Mouse (Mus musculus) embryo, embryonic 10 days (tissue): Measurements from ENCODE around the gene H2-M5.
"Not testable (repeated sequence)": the region's sequence is repeated elsewhere in the genome, so short reads cannot be mapped to it uniquely, and the experiment has no call there.

Source experiments
- DNase-seq: peaks from one replicate; pipeline ENCODE4 v3.0.0-alpha.2; 2015; ENCODE audit warnings: low spot score

The H2-M5 gene

GRCm38 (mm10) chr17:36989437-36989836 lies at the start of gene H2-M5:
Gene H2-M5, minus strand, starts transcription at chr17:36989537.
- no peak for DNase-seq

- no peak for DNase-seq
Observed at GRCm38 (mm10) chr17:37029162-37029561, 39.8 kb upstream of the H2-M5 start.

- DNase-seq: peak; percentile 98
Observed at GRCm38 (mm10) chr17:37028683-37029120, 39.4 kb upstream of the H2-M5 start.

- no peak for DNase-seq
Observed at GRCm38 (mm10) chr17:37028212-37028611, 38.9 kb upstream of the H2-M5 start.

DNA sequence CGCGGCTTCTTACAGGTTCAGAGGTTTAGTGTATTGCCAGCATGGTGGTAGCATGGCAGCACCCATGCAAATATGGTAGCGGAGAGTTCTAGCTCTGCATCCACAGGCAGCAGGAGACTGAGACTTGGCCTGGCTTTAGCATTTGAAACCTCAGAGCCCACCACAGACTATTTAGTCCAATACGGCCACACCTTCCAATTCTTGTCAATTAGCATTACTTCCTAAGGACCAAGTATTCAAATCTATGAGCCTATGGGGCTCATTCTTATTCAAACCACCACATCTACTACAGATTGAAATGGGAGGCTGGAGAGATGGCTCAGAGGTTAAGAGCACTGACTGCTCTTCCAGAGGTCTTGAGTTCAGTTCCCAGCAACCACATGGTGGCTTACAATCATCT lies 38.1 kb upstream of the H2-M5 start:
- DNase-seq: no peak

DNA sequence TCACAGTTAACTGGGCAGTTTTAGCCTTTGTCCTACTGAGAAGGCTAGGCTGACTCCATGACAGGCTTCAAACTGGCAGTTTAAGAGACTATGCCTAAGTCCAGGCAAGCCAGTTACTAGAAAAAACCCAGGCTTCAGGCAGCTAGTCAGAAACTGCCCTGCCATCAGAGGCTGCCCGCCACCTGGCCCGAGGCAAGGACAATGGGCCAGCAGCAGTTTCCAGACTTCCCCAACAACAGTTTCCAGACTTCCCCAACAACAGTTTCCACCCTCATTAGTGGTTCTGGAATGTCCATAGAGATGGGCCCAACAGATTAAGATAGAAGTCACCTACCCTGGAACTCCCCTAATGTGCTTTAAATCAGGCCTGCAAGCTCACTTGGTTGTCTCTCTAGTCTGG lies 37.1 kb upstream of the H2-M5 start:
- no peak for DNase-seq

GRCm38 (mm10) chr17:37022628-37023576 lies 33.6 kb upstream of the H2-M5 start, which contains the start of gene Mog:
Gene Mog, minus strand, starts transcription at chr17:37023398.
- no peak for DNase-seq

DNA sequence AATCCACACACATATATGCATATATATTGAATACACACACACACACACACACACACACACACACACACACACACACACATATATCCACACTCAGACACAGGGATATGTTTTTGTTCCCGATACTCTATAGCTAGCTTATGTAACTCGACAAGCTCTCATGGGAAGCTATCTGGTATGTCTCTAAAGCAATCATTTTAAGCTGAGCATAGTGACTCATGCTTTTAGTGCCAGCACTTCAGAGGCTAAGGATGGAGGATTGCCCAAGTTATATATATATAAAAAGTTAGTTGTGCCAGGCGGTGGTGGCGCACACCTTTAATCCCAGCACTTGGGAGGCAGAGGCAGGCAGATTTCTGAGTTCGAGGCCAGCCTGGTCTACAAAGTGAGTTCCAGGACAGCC lies 29.9 kb upstream of the H2-M5 start:
- not testable (repeated sequence) for DNase-seq

- DNase-seq: no peak
Observed at GRCm38 (mm10) chr17:37018328-37018727, 29.0 kb upstream of the H2-M5 start.

DNA sequence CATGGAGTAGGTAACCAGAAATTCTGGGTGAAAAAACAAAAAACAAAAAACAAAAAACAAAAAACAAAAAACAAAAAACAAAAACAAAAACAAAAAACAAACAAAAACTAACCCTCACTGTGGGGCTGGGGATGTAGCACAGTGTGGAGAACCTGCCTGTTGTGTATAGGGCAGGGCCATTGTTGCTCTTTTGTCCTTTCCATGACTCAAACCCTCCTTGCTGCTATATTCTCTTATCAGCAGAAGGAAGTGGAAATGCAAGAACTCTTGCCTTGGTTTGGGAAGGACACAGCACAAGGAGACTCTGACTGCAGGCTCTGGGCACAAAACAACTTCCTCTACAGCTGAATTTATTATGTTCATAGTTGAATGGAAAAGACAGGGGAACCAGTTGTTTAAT lies 27.0 kb upstream of the H2-M5 start:
- DNase-seq: no peak

- DNase-seq: no peak
Observed at GRCm38 (mm10) chr17:37012141-37012540, 22.8 kb upstream of the H2-M5 start.

DNA sequence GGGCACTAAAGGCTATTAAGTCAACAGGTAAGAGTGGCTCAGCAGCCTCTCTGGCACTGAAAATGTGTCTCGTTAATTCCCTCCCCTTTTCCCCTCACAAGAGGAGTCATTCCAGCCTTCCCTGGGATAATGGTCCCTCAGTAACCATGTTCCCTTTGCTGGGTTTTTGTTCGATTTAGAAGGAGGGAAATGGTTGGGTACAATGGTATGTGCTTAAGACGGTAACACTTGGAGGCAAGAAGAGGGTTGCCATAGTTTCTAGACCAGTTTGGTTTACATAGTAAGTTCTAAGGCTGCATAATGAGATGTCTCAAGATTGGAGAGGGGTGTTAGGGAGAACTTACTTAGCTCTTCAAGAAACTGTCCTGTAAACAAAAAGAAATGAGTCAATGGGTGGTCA lies 22.4 kb upstream of the H2-M5 start:
- no peak for DNase-seq

GRCm38 (mm10) chr17:37009460-37010042 lies 20.2 kb upstream of the H2-M5 start:
- no peak for DNase-seq

DNA sequence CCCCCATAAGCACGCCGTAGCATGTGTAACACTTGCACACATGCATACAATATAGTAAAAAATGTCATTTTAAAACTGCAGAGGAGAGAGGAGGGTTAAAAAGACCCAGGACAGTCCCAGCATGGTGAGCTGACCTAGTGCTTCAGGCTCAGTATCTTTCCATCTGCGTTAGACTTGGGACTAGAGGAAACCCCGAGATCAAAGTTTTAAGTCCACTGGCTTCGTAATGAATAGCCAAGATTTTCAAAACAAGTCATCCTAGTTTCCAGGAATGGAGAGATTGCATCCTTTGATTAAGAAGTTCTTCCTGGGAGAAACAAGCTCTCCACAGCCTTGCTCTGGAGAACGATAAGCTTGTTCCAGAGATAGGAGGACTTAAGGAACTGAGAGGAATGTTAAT lies 18.8 kb upstream of the H2-M5 start:
- no peak for DNase-seq

- DNase-seq: no peak
Observed at GRCm38 (mm10) chr17:37003366-37003765, 14.0 kb upstream of the H2-M5 start.

DNA sequence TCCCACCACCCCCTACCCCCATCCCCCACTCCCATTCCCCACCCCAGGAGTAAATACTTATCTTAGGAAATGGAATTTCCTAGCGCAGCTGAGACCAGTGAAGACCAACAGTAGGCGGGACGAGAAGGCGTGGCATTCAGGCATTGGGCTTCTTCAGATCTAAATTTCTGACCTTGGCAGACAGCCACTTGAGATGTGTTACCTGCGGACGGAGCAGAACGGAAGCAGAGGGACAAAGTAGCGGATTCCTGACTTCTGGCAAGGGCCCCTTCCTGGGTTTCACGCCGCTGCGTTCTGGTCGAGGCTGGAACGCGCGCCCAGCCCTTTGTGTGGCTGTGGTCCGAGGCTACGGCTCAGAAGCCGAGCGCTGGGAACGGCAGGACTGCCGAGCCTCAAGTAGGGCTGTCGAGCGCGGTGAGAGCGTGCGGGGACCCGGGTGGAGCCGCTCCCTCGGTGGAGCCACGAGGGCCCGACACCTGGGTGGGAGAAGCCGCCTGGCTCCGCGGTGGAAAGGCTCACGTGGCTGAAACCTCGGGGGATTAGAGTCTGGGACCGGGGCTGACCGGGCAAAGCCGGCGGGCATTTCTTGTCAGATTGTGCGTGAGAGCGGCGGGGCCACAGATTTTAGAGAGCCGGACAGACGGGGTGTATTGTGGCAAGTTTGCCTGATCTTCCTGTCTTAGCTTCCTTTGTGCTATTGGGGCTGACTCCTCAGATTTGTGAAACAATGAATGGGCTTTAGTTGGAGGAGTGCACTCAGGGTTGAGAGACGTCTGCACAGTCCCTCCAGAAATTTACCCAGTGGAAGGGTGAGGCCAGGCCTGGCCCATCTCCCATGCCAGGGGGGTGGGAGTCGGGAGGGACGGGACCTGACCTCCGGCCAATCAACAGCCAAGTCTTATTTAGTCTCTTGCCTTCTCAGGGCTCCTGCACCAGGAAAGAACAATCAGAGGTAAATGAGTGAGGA lies 13.3 kb upstream of the H2-M5 start:
- peak; percentile 92 for DNase-seq

GRCm38 (mm10) chr17:37000863-37001262 lies 11.5 kb upstream of the H2-M5 start, which contains the start of gene Zfp57:
Gene Zfp57, plus strand, starts transcription at chr17:37001163.
- DNase-seq: no peak

DNA sequence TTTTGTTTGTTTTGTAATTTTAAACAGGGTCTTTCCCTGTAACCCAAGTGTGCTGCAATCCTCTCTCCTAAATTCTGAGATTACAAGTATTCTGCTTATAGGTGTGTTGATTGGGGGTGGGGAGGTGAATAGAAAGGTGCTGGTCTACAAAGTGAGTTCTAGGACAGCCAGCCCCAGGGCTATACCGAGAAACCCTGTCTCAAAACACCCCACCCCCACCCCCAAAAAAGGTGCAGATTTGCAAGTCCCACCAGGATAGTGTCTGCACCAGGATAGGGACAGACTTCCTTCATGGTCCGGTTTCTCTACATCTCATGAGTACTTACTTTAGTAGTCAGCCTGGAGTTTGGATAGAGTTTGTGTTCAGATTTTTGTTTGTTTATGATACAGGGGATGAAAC lies 9.1 kb upstream of the H2-M5 start:
- DNase-seq: no peak

GRCm38 (mm10) chr17:36997033-36997735 lies 7.8 kb upstream of the H2-M5 start:
- peak; percentile 96 for DNase-seq

DNA sequence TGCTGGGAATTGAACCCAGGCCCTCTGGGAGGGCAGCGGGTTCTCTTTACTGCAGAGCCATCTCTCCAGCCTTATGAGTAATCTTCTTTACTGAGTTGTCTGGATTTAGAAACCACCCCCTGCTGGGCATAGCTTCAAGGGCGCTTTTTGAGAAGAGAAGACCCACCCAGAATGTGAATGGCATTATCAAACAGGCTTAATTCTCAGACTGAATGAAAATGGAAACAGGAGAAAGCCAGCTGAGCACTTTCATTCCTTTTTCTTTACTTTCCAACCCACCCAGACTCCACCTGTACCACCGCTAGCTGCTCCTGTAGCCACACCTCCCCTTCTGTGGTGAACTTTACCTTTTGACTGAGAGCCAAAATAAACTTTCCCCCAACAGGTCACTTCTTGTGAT lies 6.1 kb upstream of the H2-M5 start:
- DNase-seq: no peak

DNA sequence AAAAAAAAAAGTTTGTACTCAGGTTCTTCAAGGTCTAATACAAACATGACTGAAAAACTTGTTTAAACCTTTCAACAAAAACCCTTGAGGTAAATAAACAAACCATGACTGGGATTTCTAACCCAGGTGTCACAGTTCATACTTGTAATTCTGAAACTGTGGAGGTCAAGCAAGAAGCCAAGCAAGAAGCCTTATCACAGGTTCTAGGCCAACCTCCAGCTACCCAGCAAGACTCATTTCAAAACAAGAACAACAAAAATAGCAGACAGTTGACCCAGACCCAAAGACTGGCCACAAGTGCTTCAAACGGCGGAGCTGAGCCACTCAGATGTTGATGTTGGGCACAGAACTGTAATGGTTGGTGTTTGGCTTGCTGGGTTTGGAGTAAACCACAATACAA lies 5.2 kb upstream of the H2-M5 start:
- no peak for DNase-seq
